In the genomic region with DNA sequence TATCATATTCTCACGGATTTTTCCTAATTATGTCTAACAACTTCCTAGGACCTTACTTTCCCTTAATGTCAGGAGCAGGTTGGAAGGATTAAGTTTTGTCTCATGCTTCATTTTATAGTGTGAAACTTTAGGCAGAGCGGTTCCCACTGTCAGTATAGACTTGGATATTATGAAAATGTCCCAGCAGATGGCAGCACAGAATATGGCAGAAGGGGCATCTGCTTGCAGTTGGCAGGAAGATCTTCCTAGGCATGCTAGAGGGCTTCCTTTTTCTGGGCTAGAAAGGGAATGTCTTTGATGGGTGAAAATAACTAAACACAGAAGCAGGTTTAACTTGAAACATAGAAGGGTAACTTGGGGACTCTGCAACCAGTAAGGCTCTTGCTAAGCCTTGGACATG, we compare ENCODE assay signal across 9 mouse cellular contexts.
DNase-seq lines count a peak whose midpoint lies in the region; ATAC-seq and TF ChIP-seq lines count a peak whose summit lies in the region.
"Had no signal": no experiment of that assay in that cellular context is flagged by ENCODE, and none has a peak within 500 bp of the region (broad histone marks: within the 10 kb centered on the region; RNA-seq: fewer than 3 reads in every experiment).

No protein-coding gene starts in this region.

- no peak for ATAC-seq in inflammation-experienced regulatory T-cells, adult 6 months

- DNase-seq in heart, postnatal 10 days: peak; percentile 6 to 9
- no peak for DNase-seq in heart, adult 8-10 months (ENCODE audit: low spot score)
- peak; percentile 54 for DNase-seq in A20 (ENCODE audit: low read depth, low spot score)
- peak; percentile 78 to 84 for DNase-seq in cerebellum, postnatal 10 days
- DNase-seq in left cerebral cortex, adult 2 months (ENCODE audit: extremely low spot score in 1 of 2, low spot score in 2 of 2): peak in 1 of 2 experiments; percentile 23
- DNase-seq in ovary, postnatal 14 days (ENCODE audit: low spot score): no peak
- no peak for DNase-seq in spleen, adult 12 weeks (ENCODE audit: low spot score)

- intact Hi-C loops in heart, postnatal 10 days (cut with DNase I): loop anchor here (5.0 kb wide), 1 partner anchor 967 kb away; no protein-coding TSS in a partner anchor
- intact Hi-C loops in left cerebral cortex, adult 2 months (cut with DNase I): loop anchor here (5.0 kb wide), 1 partner anchor 622 kb away; the partner anchor contains the start of gene Shisa6

- no peak overlapping the region for H3K4me3 ChIP-seq in left cerebral cortex, adult 2 months
- H3K4me3 ChIP-seq: hindbrain, embryonic 15.5 days had no signal

- H3K27ac ChIP-seq in left cerebral cortex, adult 2 months: no peak overlapping the region
- H3K27ac ChIP-seq: hindbrain, embryonic 15.5 days had no signal

- TF ChIP-seq CTCF in left cerebral cortex, adult 2 months (IDR thresholded peaks at IDR 0.05): peak; percentile 65

Comparison
In these comparisons a context has a peak if more than half of its experiments do, and no peak if none do; other contexts are left out.
1. DNase-seq: peak in heart, postnatal 10 days (2 of 2), A20 (single experiment) and cerebellum, postnatal 10 days (2 of 2); none in heart, adult 8-10 months (single experiment), ovary, postnatal 14 days (single experiment) and spleen, adult 12 weeks (single experiment).